Mouse (Mus musculus) G1E (cell line): ENCODE results near the gene Sipa1l3. TPM values are rescaled to one million over a fixed set of nuclear protein-coding genes. Genes with fewer than 3 reads are reported as not detected.

Experiments
- ATAC-seq: 2 replicates; pipeline ENCODE4 v1.8.0; 2016; ENCODE audit warnings: mild to moderate bottlenecking; ENCODE audit not compliant: insufficient number of reproducible peaks, poor library complexity, low FRiP score, severe bottlenecking; ENCODE audit errors: extremely low read depth
- DNase-seq: peaks from one replicate; pipeline ENCODE4 v3.0.0; 2012; ENCODE audit warnings: low spot score
- H3K27me3 ChIP-seq: 2 replicates; pipeline ENCODE4 v1.6.1; 2012; ENCODE audit warnings: mild to moderate bottlenecking, low read length, inconsistent platforms; ENCODE audit not compliant: insufficient read depth
- H3K36me3 ChIP-seq: replicated peaks from 2 replicates; pipeline ENCODE3; 2012; ENCODE audit warnings: mild to moderate bottlenecking, inconsistent platforms
- H3K4me1 ChIP-seq: 2 replicates; pipeline ENCODE4 v1.6.1; 2012; ENCODE audit warnings: low read depth, low read length, inconsistent platforms, mixed read lengths; ENCODE audit not compliant: insufficient read depth
- H3K4me3 ChIP-seq: 2 replicates; pipeline ENCODE4 v1.5.1; 2012; ENCODE audit warnings: low read depth, mild to moderate bottlenecking, inconsistent platforms, low read length, moderate library complexity, mixed read lengths
- H3K9me3 ChIP-seq: replicated peaks from 2 replicates; pipeline ENCODE4 v1.6.1; 2012; ENCODE audit warnings: inconsistent platforms
- CTCF ChIP-seq: IDR thresholded peaks from 2 replicates; pipeline ENCODE4 v1.5.1; 2012; ENCODE audit warnings: low read depth, low read length, inconsistent platforms, mixed read lengths
- GATA1 ChIP-seq: IDR thresholded peaks from 2 replicates; pipeline ENCODE4 v1.6.1; 2012; ENCODE audit warnings: borderline replicate concordance, low read length, inconsistent platforms, mixed read lengths
- GATA2 ChIP-seq: IDR thresholded peaks from 2 replicates; pipeline ENCODE4 v1.6.1; 2012; ENCODE audit warnings: low read depth, low read length, inconsistent platforms, borderline replicate concordance
- POLR2AphosphoS5 ChIP-seq: IDR thresholded peaks from 2 replicates; pipeline ENCODE4 v1.6.1; 2012; ENCODE audit warnings: low read depth, low read length, inconsistent platforms; ENCODE audit not compliant: insufficient replicate concordance
- TAL1 ChIP-seq: conservative IDR thresholded peaks from 2 replicates; pipeline ENCODE4 v1.6.1; 2012; ENCODE audit warnings: low read depth, low read length, inconsistent platforms, mixed read lengths
- polyA plus RNA-seq: library from polyadenylated mRNA; stranded (reverse); fragments of >175 nt; gene quantifications from 2 replicates; pipeline ENCODE4 v1.2.3, GENCODE M21; 2012
- total RNA-seq, 2 experiments: library from RNA; stranded (forward) in 1 of 2; stranded (reverse) in 1 of 2; fragments of 200-1000 nt in 1 of 2; fragments of >200 nt in 1 of 2; fragmentation: Nextera tagmentation in 1 of 2; gene quantifications; 2 replicates each; pipeline ENCODE4 v1.2.3; 2014 to 2017

The Sipa1l3 gene
- total and polyA plus RNA-seq, 3 experiments = 5.8 to 107 (median 49.6) TPM

GRCm38 (mm10) chr7:29512729-29513128 lies 5.7 kb downstream of the Sipa1l3 start:
- no peak for DNase-seq
- TF ChIP-seq POLR2AphosphoS5 (no peak), GATA1 (no peak), TAL1 (no peak), CTCF (no peak), GATA2 (no peak)

GRCm38 (mm10) chr7:29511598-29512275 lies 6.7 kb downstream of the Sipa1l3 start:
- no peak for TF ChIP-seq GATA2
- TF ChIP-seq GATA1 = no peak
- TF ChIP-seq POLR2AphosphoS5 = no peak
- TF ChIP-seq CTCF = no peak
- no peak for TF ChIP-seq TAL1
- DNase-seq (peak; percentile 20), ATAC-seq (peak; percentile 18; the same call in 1 of the 2 replicates)
- Histone ChIP-seq H3K36me3 (peaks cover 25% of the 10 kb centered on the region), H3K27me3 (no peaks in the 10 kb centered on the region), H3K4me3 (peak overlapping the region; percentile 45; the same call in 1 of the 2 replicates), H3K4me1 (peaks cover 71% of the 10 kb centered on the region), H3K9me3 (no peaks in the 10 kb centered on the region)

More at GRCm38 (mm10) chr7:29512729-29513128, 5.7 kb downstream of the Sipa1l3 start:
- H3K9me3 ChIP-seq = no peaks in the 10 kb centered on the region
- peaks cover 20% of the 10 kb centered on the region for H3K36me3 ChIP-seq
- no peak overlapping the region for H3K4me3 ChIP-seq
- no peaks in the 10 kb centered on the region for H3K27me3 ChIP-seq
- peaks cover 72% of the 10 kb centered on the region for H3K4me1 ChIP-seq
- ATAC-seq = no peak

GRCm38 (mm10) chr7:29508522-29508921 lies 9.9 kb downstream of the Sipa1l3 start:
- no peaks in the 10 kb centered on the region for H3K9me3 ChIP-seq
- TF ChIP-seq CTCF = no peak
- peaks cover 34% of the 10 kb centered on the region for H3K36me3 ChIP-seq
- no peaks in the 10 kb centered on the region for H3K27me3 ChIP-seq
- ATAC-seq (peak; percentile 48), DNase-seq (peak; percentile 35)
- peak overlapping the region; percentile 35; the same call in 1 of the 2 replicates for H3K4me3 ChIP-seq
- H3K4me1 ChIP-seq = peaks cover 79% of the 10 kb centered on the region

- TF ChIP-seq GATA1 (no peak), TAL1 (no peak), CTCF (no peak), POLR2AphosphoS5 (no peak), GATA2 (no peak)
- H3K9me3 ChIP-seq = no peaks in the 10 kb centered on the region
- H3K36me3 ChIP-seq = peaks cover 38% of the 10 kb centered on the region
- peaks cover 59% of the 10 kb centered on the region for H3K4me1 ChIP-seq
- ATAC-seq = no peak
- DNase-seq = no peak
- no peak overlapping the region for H3K4me3 ChIP-seq
- no peaks in the 10 kb centered on the region for H3K27me3 ChIP-seq
Observed at GRCm38 (mm10) chr7:29505337-29506318, 12.8 kb downstream of the Sipa1l3 start.

GRCm38 (mm10) chr7:29504683-29505290 lies 13.7 kb downstream of the Sipa1l3 start:
- TF ChIP-seq GATA2 = no peak
- TF ChIP-seq CTCF = no peak
- TF ChIP-seq GATA1 = no peak
- no peak for TF ChIP-seq POLR2AphosphoS5
- TF ChIP-seq TAL1 = no peak
- ATAC-seq (no peak), DNase-seq (no peak)
- no peaks in the 10 kb centered on the region for H3K27me3 ChIP-seq
- H3K4me3 ChIP-seq = no peak overlapping the region; the same call in 1 of the 2 replicates
- peaks cover 58% of the 10 kb centered on the region for H3K4me1 ChIP-seq
- peaks cover 39% of the 10 kb centered on the region for H3K36me3 ChIP-seq
- no peaks in the 10 kb centered on the region for H3K9me3 ChIP-seq

GRCm38 (mm10) chr7:29503616-29504015 lies 14.8 kb downstream of the Sipa1l3 start:
- Histone ChIP-seq H3K9me3 (no peaks in the 10 kb centered on the region), H3K27me3 (no peaks in the 10 kb centered on the region), H3K36me3 (peaks cover 44% of the 10 kb centered on the region), H3K4me3 (no peak overlapping the region), H3K4me1 (peaks cover 53% of the 10 kb centered on the region)
- DNase-seq = no peak
- TF ChIP-seq GATA1 (no peak), CTCF (no peak), POLR2AphosphoS5 (no peak), GATA2 (no peak), TAL1 (no peak)
- ATAC-seq = no peak
